Mouse (Mus musculus): Measurements from ENCODE around the gene Rasa2.
"Not testable (repeated sequence)": the region's sequence is repeated elsewhere in the genome, so short reads cannot be mapped to it uniquely, and the experiment has no call there.

Rasa2 gene

DNA sequence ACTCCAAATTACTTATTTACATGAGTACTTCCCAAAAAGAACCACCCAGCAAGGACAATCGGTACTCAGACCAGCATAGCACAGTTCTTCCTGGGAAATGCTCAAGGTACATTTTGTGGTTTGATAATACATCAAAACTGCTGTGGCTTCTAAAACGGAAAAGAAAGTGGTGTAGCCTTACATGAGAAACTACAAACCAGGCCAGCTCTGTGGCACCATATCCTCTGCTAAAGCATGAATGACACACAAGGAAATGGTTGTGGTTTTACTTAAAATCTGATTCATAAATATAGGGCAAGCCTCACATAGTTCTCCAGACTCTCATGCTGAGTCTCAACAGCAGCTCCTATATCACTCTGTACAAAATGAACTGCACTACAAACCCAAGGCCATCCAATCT, 48.3 kb downstream of the Rasa2 start:
- peak in 1 of 2 experiments; percentile 27 for DNase-seq

DNA sequence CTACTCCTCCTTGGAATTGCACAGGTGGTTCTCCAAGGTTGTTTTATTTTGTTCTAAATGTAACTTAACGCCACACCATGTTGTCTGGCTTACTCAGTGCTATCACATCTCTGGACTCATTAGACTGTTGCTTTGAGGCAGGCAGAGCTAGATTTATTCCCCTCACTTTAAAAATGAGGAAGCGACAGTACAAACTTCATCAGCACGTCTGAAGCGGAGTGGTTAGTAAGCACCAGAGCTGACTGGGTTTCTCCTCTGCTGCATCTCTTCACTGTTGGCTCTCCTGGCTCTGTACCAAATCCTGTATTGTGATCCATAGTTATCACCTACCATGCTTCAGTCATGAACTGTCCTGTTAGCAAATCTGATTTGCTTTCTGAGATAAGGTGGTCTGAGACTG, 53.2 kb downstream of the Rasa2 start:
- no peak for DNase-seq

DNA sequence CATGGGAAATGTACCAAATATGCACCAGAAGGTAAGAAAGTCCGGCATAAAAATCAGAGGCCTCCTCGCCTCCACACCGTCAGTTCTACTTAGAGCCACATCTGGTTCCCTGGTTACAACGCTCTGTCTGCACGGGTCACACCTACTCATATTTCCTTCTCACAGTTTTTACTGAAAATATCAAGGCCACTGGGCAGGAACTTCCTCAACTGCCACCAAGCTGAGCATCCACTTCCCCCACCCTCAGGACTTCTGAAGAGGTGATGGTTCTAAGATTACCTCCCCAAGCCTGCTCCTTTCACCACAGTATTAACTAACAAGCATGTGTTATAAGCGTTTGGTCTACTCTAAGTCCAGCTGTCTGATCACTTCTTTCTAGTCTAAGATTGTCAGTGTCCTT, 53.7 kb downstream of the Rasa2 start:
- DNase-seq: no peak

DNA sequence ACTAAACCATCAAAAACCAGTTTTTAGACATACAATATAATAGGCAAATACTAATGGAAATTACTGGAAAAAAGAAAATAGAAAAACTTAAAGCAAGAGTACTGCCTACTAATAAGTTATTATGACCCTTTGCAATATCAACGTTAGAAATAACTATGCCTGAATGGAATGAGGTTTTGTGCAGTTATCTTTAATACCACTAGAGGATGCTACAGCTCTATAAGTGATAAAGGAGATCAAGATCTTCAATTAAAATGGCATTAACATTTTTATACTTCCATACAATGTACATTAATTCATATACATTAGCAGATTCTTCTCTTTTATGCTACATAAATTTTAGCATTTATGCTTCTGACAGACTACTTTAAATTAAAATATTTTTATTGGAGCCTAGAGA, 58.2 kb downstream of the Rasa2 start:
- DNase-seq: no peak

DNA sequence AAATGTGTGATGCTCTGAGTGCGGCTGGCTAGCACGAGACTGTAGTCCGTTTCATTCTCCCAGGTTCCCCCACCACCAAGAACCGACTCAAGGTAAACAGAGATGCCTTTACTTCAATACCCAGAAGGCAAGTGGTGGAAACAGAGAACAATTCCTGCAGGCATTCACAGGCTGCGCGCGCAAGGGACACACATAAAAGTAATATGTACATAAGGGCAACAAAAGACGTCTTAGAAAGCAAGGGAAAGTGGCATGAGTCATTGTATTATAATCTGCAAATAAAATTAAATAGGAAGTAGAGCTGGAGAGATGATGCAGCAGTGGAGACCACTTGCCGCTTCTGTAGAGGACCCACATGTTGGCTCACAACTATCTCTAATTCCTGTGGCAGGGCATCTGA, 58.7 kb downstream of the Rasa2 start:
- DNase-seq: no peak

DNA sequence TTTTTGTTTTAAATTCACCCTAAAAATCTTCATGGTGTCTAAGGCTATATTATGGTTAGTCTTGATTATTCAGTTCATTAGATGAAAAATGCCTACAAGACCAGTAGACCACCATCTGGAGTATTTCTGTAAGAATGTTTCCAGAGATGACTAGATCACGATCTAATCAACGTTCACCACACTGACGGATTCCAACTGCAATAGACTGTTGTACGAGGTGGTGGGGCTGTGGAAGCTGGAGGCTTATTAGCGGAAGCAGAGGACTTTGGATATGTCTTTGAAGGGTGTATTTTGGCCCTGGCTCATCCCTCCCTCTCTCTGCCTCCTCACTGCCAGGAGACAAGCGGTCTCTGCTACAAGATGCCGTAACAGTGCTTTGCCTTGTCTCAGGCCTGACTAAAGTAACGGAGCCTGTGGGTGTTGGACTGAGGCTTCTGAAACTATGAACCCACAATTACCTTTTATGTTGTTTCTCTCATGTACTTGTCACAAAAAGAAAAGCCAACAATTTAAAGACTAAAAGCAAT, 64.9 kb downstream of the Rasa2 start:
- DNase-seq: no peak

DNA sequence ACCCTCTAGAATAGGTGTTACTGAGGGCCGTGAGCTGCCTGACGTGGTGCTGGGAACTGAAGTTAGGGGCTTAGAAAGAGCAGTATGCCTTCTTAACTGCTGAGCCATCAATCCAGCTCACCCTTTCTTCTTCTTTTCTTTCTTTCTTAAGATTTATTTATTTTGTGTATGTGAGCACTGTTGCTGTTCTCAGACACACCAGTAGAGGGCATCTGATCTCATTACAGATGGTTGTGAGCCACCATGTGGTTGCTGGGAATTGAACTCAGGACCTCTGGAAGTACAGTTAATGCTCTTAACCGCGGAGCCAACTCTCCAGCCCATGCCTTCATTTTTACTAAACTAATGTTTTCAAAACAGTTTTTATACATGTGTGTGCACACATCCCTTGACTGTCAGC, 67.9 kb downstream of the Rasa2 start:
- no peak for DNase-seq

DNA sequence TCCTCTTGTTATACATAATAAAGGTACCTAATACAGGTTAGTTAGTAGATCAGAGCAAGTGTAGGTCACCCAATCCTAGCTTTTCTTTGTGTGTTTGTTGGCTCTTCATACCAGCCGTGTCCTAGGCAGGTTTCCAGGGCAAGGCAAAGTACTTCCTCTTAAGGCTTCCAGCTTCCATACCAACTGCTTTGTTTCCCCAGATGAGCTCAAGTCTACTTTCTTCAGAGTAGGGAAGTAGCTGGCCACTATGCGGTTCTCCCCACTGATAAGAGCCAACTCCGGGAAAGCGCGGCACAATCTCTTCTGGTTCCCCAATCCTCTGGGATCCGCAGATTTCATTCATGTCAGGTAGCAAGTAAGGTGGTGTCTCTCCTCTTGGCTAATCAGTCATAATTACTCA, 72.3 kb downstream of the Rasa2 start:
- no peak for DNase-seq

DNA sequence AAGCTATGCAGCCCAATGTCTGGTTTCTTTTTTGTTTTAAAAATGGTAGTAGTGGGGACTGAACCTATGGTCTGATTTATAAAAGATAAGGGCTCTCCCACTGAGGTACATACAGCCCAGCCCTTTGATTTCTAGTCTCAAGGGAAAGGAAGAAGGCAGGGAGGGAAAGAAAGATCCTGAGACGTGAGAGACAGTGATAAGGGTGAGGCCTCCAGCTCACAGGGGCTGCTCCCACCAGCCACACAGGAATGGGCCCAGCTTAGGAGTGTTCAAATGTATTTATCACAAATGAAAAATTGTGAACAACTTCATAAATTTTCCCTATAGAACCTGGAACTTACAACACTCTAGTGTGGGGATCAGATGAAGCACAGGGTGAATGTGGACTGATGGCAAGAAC, 72.8 kb downstream of the Rasa2 start:
- DNase-seq: no peak

DNA sequence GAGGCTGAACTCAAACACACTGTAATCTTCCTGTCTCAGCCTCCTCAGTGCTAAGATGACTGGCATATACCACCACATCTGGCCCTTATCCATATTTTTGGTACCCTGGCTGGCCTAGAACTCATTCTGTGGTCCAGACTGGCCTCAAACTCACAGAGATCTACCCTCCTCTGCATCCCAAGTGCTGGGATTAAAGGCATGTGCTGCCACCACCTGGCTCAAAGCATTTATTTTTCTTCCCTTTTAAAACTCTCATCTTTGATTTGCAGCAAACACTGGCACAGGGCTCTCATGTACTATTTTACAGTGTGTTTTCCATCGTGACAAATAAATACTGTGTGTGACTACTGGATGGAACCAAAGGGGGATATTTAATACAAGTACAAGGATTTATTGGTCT, 77.3 kb downstream of the Rasa2 start:
- no peak for DNase-seq

DNA sequence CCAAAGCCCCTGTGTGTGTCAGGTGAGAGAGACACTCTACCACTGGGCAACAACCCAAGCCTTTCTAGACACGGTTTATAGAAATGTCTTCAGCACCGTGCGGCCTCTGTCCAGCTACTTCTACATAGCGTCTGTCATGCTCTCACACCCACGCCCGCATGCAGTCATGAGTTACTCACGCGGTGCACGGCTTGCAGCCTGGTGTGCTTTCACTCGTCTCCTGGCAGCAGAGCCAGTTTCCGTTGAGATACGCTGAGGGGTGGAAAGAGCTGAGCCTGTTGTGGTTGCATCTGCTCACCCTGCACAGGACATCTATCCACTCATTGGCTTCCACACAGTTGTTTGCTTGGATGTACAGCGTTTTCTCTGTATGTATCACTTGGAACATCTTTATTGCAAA, 86.0 kb downstream of the Rasa2 start:
- no peak for DNase-seq

DNA sequence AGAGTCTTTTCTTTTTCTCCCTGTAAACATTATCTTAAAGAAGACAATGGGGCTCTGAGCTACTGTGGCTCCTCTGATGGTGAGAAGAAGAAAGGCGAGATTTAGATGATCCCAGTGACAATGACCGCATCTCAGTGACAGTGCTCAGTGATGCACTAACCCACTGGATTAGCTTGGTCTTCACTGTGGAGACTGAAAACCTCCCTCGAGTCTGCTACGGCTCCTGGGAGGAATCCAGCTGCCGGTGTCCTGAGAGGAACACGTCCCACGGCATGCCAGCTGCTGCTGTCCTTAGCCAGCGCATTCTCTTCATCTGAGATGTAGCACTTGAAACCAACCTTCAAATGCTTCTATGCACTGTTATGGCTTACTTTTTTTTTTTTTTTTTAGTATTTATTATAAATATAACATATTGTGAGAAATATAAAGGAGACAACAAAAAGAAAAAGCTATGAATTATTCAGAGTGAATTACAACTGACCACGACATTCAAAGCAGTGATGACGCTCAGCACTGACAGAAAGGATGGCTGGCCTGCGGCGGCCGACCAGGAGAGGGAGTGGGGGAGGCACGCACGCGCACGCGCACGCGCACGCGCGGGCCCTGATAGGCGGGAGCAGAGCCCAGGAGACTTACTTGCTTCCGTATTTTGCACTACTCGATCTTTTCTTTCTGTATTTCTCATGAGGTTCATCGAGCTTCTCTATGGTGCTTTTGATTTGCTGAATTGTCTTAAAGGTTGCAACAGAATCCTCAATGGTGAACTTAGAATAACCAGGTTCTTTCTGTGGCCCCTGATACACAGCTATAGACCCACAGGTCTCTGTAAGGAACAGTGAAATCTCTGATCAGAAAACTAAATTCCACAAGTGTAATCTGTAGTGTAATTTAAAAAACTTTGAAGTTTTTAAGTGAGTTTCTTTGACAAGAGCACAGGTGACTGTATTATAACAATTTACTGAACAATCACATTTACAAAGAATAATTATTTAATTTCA, 87.5 kb downstream of the Rasa2 start:
- peak; percentile 24 to 42 for DNase-seq

DNA sequence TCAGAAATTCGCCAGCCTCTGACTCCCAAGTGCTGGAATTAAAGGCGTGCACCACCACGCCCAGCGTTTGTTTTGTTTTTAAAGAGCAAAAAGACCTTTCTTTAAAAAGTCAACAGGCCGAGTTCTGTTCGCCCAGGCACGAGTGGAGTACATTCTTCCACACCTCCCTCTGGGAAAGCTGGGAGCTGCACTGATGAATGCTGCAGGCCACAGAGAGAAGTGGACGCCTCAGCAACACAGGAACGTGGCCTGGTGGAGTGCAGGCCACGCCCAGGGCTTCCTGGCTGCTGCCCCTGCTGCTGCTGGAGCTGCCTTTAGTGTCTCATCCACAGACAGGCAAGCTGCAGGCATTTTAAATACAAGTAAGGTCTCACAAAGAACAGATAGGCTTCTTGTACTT, 92.5 kb downstream of the Rasa2 start:
- no peak for DNase-seq

DNA sequence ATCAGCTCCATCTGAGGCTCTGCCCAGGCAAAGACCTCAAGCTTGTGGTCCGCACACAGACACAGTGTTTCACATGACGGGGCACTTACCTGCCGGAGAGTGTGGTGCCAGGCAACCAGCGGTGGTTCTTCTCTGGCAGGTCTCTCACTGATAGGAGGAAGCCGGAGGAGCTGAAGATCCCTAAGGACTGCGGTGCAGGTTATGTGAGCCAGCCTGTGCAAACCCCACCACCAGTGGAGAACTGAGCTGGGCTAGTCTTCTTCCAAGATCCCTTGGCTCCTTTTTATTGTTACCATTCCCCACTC, 93.8 kb downstream of the Rasa2 start:
- no peak for DNase-seq

DNA sequence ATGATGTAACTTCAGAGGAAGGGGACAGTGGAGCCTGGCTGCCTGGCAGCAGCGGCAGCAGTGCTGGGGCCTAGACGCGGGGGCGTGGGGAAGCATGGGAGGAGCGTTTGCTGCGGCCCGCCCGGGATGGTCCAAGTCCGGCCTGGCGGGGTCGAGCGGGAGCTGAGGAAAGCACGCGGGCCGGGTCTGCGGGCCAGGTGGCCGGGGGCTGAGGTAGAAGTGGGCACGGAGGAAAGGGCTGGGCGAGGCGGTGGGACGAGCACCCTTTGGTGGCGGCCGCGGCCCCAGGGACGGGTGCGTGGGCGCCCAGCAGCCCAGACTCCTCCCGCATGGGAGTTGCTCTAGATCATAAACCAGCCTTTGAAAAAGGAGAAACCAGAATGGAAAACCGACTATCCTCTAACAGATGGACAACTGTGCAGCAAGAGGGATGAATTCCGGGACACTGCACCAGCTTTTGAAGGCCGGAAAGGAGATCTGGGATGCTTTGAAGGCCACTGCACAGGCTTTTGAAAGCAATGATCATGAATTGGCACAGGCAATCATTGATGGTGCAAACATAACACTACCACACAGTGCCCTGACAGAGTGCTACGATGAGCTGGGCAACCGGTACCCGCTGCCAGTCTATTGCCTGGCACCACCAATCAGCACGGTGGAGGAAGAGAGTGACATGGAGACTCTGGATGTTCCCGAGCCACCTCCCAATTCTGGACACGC, 94.4 kb downstream of the Rasa2 start:
- peak; percentile 8 to 21 for DNase-seq

DNA sequence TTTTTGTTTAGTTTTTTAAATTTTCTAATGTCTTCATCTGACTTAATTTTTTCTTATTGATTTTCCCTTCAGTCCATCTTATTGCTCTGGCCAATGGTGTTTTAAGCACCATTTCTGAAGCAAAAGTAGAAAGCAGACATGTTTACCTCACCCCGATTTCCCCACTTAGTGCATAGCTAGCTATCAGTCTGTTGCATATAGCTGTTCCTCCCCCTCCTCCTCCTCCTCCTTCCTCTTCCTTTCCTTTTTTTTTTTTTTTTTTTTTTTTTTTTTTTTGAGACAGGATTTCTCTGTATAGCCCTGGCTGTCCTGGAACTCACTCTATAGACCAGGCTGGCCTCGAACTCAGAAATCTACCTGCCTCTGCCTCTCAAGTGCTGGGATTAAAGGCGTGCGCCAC, 95.3 kb downstream of the Rasa2 start:
- not testable (repeated sequence) for DNase-seq

DNA sequence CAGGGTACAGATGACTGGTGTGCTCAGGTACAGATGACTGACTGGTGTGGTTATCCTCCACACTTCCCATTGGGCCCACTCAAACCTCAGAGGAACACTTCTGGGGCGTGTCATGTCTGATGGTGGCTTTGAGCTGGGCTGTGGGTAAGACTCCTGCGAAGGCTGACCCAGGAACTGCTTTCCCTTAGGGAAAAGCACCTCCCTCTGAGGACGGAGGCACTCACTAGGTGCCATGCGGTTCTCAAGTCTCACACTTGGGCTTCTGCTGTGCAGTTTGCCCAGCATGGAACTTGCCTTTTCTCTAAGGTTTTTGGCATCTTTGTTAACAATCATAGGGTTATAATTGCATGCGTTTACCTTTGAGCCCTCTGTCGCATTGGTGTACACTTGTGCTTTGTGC, 96.0 kb downstream of the Rasa2 start:
- no peak for DNase-seq

DNA sequence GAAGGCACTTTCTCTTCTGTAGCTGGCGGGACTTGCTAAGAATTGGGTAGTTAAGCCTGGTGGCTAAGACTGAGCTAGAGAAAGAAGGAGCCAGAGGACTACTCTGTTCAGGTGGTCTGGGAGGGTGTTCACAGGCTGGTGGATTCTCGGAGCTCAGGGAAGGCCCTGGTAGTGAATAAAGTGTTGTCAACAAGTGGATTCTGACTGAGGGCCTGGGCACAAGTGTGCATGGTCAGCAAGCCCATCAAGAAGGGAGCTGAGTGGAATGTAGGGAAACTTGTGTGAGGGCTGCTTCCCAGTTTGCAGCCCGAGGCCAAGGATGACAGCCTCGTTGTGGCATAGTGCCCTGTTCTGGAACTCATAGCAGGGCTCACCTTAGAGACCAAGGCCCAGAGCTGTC, 97.2 kb downstream of the Rasa2 start:
- no peak for DNase-seq

DNA sequence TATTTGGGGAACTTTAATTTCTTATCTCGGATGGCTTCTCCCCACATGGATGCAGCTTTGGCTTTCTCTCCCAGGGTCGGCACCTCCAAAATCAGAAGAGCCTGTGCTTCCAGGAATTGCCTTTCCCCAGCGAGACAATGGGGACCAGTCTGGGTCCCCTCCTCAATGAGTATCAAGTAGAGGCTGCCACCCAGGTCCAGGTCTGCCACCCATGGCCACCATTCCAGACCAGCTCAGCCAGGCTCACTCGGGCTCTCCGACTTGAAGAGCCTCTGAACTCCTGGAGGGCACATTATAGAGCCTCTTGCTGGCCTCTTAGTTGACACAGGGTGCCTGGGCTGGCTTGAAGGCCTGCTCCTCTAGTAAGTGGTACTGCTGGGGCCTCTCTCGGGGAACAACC, 97.9 kb downstream of the Rasa2 start:
- DNase-seq: no peak

DNA sequence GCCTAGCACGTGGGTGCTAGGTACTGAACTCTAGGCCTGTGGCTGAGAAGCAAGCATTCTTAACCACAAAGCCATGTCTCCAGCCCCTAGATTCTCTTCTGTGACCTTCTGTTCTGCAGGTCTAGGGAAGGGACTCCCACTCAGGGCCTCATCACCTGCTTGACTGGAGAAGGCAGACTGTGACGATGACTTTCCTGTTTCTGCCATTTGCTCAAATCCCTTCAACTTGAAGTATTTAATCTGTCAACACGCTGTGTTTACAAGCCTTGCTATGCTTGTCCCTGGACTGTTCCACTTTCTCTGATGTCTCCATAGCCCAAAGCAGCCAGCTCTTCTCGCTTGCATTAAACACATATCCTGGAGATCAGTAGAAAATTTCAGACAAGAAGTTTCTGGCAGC, 98.9 kb downstream of the Rasa2 start:
- DNase-seq: no peak

DNA sequence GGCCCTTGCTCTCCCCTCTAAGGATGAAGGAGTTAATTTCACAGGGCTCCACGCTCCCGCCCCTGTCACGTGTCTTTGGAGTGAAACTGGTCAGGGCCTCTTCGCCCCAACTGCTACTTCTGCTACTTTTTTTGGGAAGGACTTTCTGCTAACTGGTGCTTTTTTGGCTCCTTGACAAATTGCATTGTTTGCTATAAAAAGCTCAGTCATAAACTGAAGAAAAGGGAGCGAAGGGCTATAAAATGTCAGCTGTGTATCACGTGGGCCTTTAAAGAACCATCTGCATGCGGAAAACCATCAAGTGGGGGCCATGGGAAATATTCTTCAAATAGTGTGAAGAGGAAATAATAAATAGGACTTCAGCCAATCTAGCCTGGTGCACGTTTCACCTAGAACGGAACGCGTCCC, 100.7 kb downstream of the Rasa2 start:
- DNase-seq: no peak

DNA sequence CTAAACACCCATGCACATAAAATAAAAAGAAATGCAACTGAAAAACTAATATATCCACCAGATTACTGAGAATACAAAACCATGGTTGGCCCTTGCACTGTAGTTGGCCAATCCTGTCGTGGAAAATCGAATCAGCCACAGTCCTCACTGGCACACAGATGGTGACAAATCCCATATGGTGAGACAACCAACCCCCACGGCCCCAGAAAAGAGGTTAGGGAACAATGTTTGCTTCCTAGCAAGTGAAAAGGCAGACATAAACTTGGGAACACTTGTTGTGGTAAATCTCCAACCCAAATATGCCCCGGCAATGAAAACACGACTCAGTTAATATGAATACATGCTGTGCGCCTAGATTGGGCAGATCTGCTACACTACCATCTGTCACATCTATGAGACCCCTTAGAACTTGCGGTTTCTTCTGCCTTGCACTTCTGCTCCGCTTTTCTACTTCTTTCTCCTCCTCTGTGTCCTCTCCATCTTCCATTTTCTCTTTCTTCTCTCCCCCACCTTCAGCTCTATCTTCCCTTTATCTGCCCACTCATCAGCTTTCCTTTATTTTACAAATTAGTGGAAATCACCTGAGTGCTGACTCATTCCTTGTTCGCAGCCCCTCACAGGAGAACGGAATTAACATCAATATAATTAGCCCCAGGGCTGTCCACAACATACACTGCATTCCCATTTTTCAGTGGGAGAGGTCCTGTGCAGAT, 101.3 kb downstream of the Rasa2 start:
- no peak for DNase-seq

DNA sequence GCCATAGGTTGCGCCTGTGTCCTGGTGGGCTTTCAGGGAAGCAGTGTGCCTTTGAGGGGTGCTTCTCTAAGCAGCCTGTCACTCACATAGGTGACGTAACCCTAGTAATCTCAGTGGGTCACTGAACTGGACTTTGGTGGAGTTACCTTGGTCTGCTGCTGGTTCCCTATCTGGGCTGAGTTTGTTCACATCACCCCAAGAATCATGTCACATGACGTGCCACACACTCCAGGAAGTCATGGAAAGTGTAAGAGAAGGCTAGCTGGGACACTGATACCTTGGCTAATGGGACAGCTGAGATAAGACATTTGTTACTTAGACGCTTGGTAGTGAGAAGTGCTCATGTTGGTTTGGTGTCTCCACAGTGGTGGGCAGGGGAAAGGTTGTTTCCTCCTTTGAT, 105.4 kb downstream of the Rasa2 start:
- DNase-seq: no peak
